Mouse (Mus musculus) limb, embryonic 15.5 days (tissue): ENCODE measurements around the gene Luc7l2. TPM values are rescaled to one million over a fixed set of nuclear protein-coding genes. Genes with fewer than 3 reads are reported as not detected.
A peak's percentile ranks its signal among the peaks of the same experiment; 100 is the strongest.
"Not testable (repeated sequence)": the region's sequence is repeated elsewhere in the genome, so short reads cannot be mapped to it uniquely, and the experiment has no call there.

Source experiments
- ATAC-seq: fragments of 200-750 bp; cut with Nextera tagmentation; 2 replicates; pipeline ENCODE4 v1.8.0; 2017; ENCODE audit warnings: low read depth, moderate TSS enrichment; ENCODE audit not compliant: insufficient number of reproducible peaks, low FRiP score, low TSS enrichment
- H3K27ac ChIP-seq: fragments of 300-500 bp; sonication (generic); 2 replicates; pipeline ENCODE4 v1.5.1; 2015; ENCODE audit warnings: moderate library complexity, mild to moderate bottlenecking, inconsistent platforms
- H3K27me3 ChIP-seq: fragments of 300-500 bp; sonication (generic); 2 replicates; pipeline ENCODE4 v1.6.1; 2015; ENCODE audit warnings: inconsistent platforms
- H3K36me3 ChIP-seq: fragments of 300-500 bp; sonication (generic); 2 replicates; pipeline ENCODE4 v1.6.1; 2015; ENCODE audit warnings: inconsistent platforms
- H3K4me1 ChIP-seq: fragments of 300-500 bp; sonication (generic); 2 replicates; pipeline ENCODE4 v1.6.1; 2015; ENCODE audit warnings: inconsistent platforms
- H3K4me2 ChIP-seq: fragments of 300-500 bp; sonication (generic); 2 replicates; pipeline ENCODE4 v1.6.1; 2015; ENCODE audit warnings: mild to moderate bottlenecking, inconsistent platforms
- H3K4me3 ChIP-seq: fragments of 300-500 bp; sonication (generic); 2 replicates; pipeline ENCODE4 v1.5.1; 2015; ENCODE audit warnings: mild to moderate bottlenecking, inconsistent platforms
- H3K9ac ChIP-seq: fragments of 300-500 bp; sonication (generic); 2 replicates; pipeline ENCODE4 v1.6.1; 2015; ENCODE audit warnings: inconsistent platforms
- H3K9me3 ChIP-seq: fragments of 300-500 bp; sonication (generic); 2 replicates; pipeline ENCODE4 v1.6.1; 2016; ENCODE audit warnings: inconsistent platforms
- WGBS: fragments of 180-500 bp; shearing (Covaris S2); methylation state at CpG from one replicate; pipeline ENCODE4 v1.1.7; 2015; 5-methylcytosine and 5-hydroxymethylcytosine counted together
- polyA plus RNA-seq: library from polyadenylated mRNA; unstranded; fragments of >200 nt; fragmentation: Nextera tagmentation; extraction: Ambion mirVana; gene quantifications from 2 replicates; pipeline ENCODE4 v1.2.1, GENCODE M21; 2015

The Luc7l2 gene
- polyA plus RNA-seq, 1 experiment from 2014 or later = 41.9 TPM

DNA sequence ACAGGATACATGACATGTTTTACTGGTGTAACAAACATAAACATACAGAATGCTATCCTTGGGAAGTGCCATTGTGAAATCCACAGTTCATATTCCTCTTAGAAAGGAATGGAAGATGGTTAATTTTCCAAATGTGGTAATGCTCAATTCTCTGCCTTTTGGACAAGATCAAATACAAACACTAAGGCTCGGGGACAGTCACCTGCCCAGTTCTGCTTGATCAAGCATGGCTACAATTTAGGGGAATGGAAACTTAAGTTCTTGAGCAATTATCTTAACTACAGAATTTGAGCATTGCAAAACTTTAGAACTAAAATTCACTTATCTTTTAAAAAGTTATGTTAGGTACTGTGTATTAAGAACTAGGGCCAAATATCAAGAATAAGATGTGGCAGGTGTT, 15.3 kb upstream of the Luc7l2 start:
- 86% methylated on average over 1 of the region's 1 CpGs for WGBS
- H3K9me3 ChIP-seq = no peaks in the 10 kb centered on the region

GRCm38 (mm10) chr6:38544141-38544540, 7.0 kb upstream of the Luc7l2 start:
- WGBS = 86% methylated on average over 5 of the region's 5 CpGs

More for the DNA sequence above, 15.3 kb upstream of the Luc7l2 start:
- Histone ChIP-seq H3K36me3 (peaks cover 9% of the 10 kb centered on the region; the same call in 1 of the 2 replicates), H3K4me1 (peaks cover 6% of the 10 kb centered on the region; the same call in 1 of the 2 replicates), H3K4me2 (no peak overlapping the region), H3K27me3 (no peaks in the 10 kb centered on the region), H3K9ac (no peak overlapping the region), H3K27ac (no peak overlapping the region), H3K4me3 (0 out of 2 replicates have a peak overlapping the region, but pooled peaks have one; percentile 92)
- no peak for ATAC-seq

GRCm38 (mm10) chr6:38547005-38547404, 4.1 kb upstream of the Luc7l2 start:
- not testable (repeated sequence) for H3K4me3 ChIP-seq, H3K9ac ChIP-seq, H3K27ac ChIP-seq, H3K9me3 ChIP-seq, H3K4me2 ChIP-seq, H3K4me1 ChIP-seq, ATAC-seq, H3K36me3 ChIP-seq, H3K27me3 ChIP-seq
- WGBS = 91% methylated on average over 2 of the region's 2 CpGs

More at GRCm38 (mm10) chr6:38544141-38544540, 7.0 kb upstream of the Luc7l2 start:
- H3K4me1 ChIP-seq, H3K9me3 ChIP-seq, H3K9ac ChIP-seq, H3K4me2 ChIP-seq, H3K27ac ChIP-seq, ATAC-seq, H3K4me3 ChIP-seq, H3K27me3 ChIP-seq: not testable (repeated sequence)
- peaks cover 13% of the 10 kb centered on the region; the same call in 1 of the 2 replicates for H3K36me3 ChIP-seq

- H3K9ac ChIP-seq = no peak overlapping the region
- ATAC-seq = no peak
- H3K36me3 ChIP-seq = no peaks in the 10 kb centered on the region
- peaks cover 4% of the 10 kb centered on the region; the same call in 1 of the 2 replicates for H3K4me1 ChIP-seq
- H3K9me3 ChIP-seq = no peaks in the 10 kb centered on the region
- H3K27ac ChIP-seq = no peak overlapping the region
- no peaks in the 10 kb centered on the region for H3K27me3 ChIP-seq
- no peak overlapping the region for H3K4me2 ChIP-seq
- WGBS = 63% methylated on average over 1 of the region's 1 CpGs
- no peak overlapping the region for H3K4me3 ChIP-seq
These were observed 3.4 kb upstream of the Luc7l2 start for GRCm38 (mm10) chr6:38547707-38548106.

- not testable (repeated sequence) for ATAC-seq, H3K27me3 ChIP-seq, H3K27ac ChIP-seq, H3K4me2 ChIP-seq, H3K9ac ChIP-seq, H3K9me3 ChIP-seq, H3K36me3 ChIP-seq, H3K4me3 ChIP-seq, H3K4me1 ChIP-seq
- 92% methylated on average over 7 of the region's 7 CpGs for WGBS
These were observed 2.5 kb upstream of the Luc7l2 start for GRCm38 (mm10) chr6:38548595-38548994.

- ATAC-seq, H3K4me1 ChIP-seq, H3K27me3 ChIP-seq, H3K36me3 ChIP-seq, H3K9me3 ChIP-seq: not testable (repeated sequence)
- 84% methylated on average over 6 of the region's 6 CpGs for WGBS
- H3K4me3 ChIP-seq = peak overlapping the region; percentile 68
- H3K27ac ChIP-seq = peak overlapping the region; percentile 99
- H3K4me2 ChIP-seq = peak overlapping the region; percentile 55
- H3K9ac ChIP-seq = peak overlapping the region; percentile 80; the same call in 1 of the 2 replicates
These were observed 1.3 kb upstream of the Luc7l2 start for GRCm38 (mm10) chr6:38549840-38550239.

DNA sequence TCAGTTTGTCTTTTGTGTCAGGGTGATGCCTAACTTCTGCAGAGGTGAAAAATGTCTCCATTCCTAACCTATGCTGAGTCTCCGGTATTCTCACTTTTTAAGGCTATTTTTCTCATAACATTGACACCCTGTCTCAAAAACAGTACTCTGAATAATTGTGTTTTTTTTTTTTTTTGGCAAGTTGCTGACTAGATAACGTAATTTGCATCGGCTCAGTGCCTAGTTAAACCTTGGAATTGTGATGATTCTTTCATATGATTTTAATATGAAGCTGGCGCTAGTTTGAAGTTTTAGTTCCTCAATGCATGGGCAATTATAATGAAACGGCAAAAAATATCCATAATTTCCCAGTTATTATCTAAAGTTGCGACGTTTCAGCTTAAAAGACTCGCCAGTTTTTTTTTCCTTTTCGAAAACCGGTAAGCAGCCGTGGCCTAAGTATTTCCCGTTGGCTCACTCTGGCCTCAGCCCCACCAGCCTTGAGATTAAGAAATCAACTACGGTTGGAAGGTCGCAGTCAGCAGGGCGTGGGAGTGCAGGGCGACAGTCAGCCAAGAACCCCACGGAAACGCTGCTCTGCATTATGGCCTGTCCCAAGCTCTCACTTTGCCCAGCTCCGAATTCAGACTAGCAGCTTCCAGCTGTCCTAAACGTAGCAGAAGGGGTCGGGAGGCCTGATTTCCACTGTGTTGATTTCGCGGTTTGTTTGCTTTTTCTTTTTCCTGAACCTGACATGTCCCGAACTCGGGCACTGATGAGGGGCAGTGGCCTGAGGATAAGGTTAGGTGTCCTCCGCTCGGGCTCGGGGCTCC, 678 bp upstream of the Luc7l2 start:
- ATAC-seq = peak; percentile 20; the same call in 1 of the 2 replicates
- WGBS = 6% methylated on average over 28 of the region's 28 CpGs
- H3K4me1 ChIP-seq = peaks cover 9% of the 10 kb centered on the region
- H3K9me3 ChIP-seq = no peaks in the 10 kb centered on the region
- H3K4me2 ChIP-seq = peak overlapping the region; percentile 55
- H3K9ac ChIP-seq = peak overlapping the region; percentile 80
- H3K4me3 ChIP-seq = peak overlapping the region; percentile 68
- H3K27ac ChIP-seq = peak overlapping the region; percentile 99
- no peaks in the 10 kb centered on the region for H3K36me3 ChIP-seq
- H3K27me3 ChIP-seq = no peaks in the 10 kb centered on the region

DNA sequence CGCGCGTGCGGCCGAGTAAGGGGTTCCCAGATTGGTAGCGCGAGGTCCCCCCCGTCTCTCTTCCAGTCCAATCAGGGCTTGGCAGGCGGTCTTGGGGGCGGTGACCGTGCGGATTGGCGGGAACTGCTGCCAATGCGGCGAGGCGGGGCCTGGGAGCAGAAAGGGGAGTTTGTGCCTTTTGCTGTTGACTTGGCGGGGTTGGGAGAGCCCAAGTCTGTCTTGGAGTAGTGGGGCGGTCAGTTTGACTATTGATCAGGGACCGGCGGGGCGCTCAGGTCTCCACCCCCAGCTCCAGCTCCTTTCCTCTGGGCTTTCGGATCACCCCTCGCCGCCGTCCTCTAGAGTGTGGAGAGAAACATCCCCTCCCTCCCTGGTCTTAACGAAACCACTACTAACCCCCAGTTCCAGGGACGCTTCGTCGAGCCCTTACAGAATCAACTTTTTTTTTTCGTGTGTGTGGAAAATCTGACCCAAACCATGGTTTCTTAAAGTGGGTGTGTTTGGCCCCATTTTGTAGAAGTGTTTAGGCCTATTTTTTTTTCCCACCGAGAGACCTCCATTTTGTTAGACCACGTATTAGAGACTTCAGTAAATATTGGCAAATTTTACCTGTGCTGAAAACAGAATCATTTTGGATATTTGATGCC, 978 bp downstream of the Luc7l2 start:
- ATAC-seq = peak; percentile 94
- peak overlapping the region; percentile 99 for H3K27ac ChIP-seq
- under 1% methylated on average over 32 of the region's 32 CpGs for WGBS
- H3K4me1 ChIP-seq = peaks cover 11% of the 10 kb centered on the region
- no peaks in the 10 kb centered on the region for H3K27me3 ChIP-seq
- H3K9ac ChIP-seq = peak overlapping the region; percentile 81
- peak overlapping the region; percentile 68 for H3K4me3 ChIP-seq
- no peaks in the 10 kb centered on the region for H3K9me3 ChIP-seq
- peak overlapping the region; percentile 37 for H3K4me2 ChIP-seq
- 0 out of 2 replicates have a peak, but pooled peaks cover 4% of the 10 kb centered on the region for H3K36me3 ChIP-seq

GRCm38 (mm10) chr6:38552636-38553000, 1.5 kb downstream of the Luc7l2 start:
- H3K9ac ChIP-seq = no peak overlapping the region
- peak overlapping the region; percentile 37 for H3K4me2 ChIP-seq
- ATAC-seq = no peak
- peak overlapping the region; percentile 99; the same call in 1 of the 2 replicates for H3K27ac ChIP-seq
- peaks cover 11% of the 10 kb centered on the region for H3K4me1 ChIP-seq
- no peaks in the 10 kb centered on the region for H3K27me3 ChIP-seq
- peak overlapping the region; percentile 68 for H3K4me3 ChIP-seq
- H3K9me3 ChIP-seq = no peaks in the 10 kb centered on the region
- 15% methylated on average over 5 of the region's 5 CpGs for WGBS
- 0 out of 2 replicates have a peak, but pooled peaks cover 4% of the 10 kb centered on the region for H3K36me3 ChIP-seq

DNA sequence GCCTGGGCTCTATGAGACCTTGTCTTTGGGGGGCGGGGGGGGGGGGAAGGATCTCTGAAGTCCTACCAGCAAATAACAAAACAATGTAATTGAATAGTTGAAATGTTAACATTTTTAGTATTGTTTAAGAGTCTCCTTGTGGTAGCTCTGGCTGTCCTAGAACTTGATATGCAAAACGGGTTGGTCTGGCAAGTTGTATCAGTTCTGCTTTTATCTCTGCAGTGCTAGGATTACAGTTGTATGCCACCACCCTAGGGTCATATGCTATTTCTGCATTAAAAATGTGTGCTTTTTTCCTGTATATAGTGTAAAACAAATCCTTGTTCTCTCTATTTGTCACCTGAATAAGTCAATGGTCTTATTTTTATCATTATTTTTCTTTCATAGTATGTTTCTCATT, 25.0 kb downstream of the Luc7l2 start:
- 81% methylated on average over 2 of the region's 2 CpGs for WGBS
- Histone ChIP-seq H3K4me3 (no peak overlapping the region), H3K36me3 (peaks cover 38% of the 10 kb centered on the region)

GRCm38 (mm10) chr6:38580112-38580857, 29.2 kb downstream of the Luc7l2 start:
- Histone ChIP-seq H3K9me3 (no peaks in the 10 kb centered on the region), H3K4me3 (no peak overlapping the region), H3K4me1 (no peaks in the 10 kb centered on the region), H3K27ac (no peak overlapping the region), H3K36me3 (peaks cover 40% of the 10 kb centered on the region), H3K9ac (no peak overlapping the region), H3K4me2 (no peak overlapping the region), H3K27me3 (no peaks in the 10 kb centered on the region)
- WGBS = 96% methylated on average over 3 of the region's 3 CpGs
- no peak for ATAC-seq

More for the DNA sequence above, 25.0 kb downstream of the Luc7l2 start:
- Histone ChIP-seq H3K4me1 (no peaks in the 10 kb centered on the region), H3K4me2 (no peak overlapping the region), H3K9ac (no peak overlapping the region), H3K9me3 (no peaks in the 10 kb centered on the region), H3K27ac (no peak overlapping the region), H3K27me3 (no peaks in the 10 kb centered on the region)
- no peak for ATAC-seq
